Mouse (Mus musculus): ENCODE data around the gene Ggta1. TPM values are rescaled to one million over a fixed set of nuclear protein-coding genes. Genes with fewer than 3 reads are reported as not detected.

The Ggta1 gene
- polyA plus RNA-seq, 1 experiment from 2014 or later: 16.2 TPM

DNA sequence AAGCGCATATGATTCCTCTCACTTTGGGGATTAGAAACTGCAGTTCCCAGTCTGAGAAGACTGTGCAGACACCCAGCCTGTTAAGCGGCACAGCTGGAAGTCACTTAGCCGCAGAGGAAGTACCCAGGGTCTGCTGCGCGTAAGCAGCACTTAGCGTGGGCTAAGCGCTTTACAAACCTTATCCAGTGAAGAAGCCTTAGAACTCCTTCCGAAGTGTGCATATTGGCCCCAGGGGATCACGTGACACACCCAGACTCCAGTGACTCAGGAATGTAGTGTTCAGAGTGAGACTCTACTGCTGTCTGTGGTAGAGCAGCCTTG, 44.1 kb upstream of the Ggta1 start:
- WGBS: 72% methylated on average over 9 of the region's 9 CpGs

DNA sequence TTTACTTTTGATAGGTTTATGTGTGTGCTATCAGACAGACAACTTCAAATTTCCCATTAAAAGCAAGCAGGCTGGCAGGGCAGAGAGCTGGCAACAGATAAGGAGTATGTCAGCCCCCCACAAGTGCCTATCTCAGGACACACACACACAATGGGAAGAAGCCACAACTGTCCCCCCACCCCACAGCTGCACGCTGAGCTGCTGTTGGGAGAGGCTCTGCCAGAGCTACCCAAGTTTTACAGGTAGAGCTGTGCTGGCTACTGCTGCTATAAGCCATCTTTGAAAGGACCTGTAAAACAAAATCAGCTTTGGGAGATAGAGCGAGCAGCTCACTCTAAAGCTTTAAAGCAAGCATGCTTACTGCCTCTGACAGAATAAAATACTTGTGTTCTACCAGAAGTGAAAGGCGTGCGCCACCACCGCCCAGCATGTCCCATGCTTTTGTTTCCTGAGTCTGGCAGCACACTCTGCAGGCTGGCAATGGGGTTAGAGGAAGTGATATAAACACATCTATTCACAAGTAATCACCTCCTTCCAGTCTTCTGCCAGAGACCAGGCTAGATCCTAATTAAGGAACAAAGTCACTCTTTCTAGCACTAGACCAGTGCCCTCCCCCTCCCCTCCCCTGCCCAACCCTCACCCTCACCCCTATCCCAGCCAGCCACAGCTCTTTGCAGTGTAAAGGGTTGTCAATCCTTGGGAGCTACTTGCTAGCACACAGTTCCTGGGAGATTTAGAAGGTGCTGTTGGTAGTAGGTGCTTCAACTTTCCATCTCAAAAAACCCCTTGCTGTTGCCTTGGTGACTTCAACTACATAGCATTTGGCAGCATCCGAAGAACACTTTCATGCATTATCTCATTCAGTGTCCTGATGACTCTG, 43.5 kb upstream of the Ggta1 start:
- H3K27me3 ChIP-seq (ENCODE audit: insufficient read depth, low read length): no peaks in the 10 kb centered on the region
- WGBS: 80% methylated on average over 6 of the region's 6 CpGs
- no peak for ATAC-seq (replicated peaks; ENCODE audit: low FRiP score, low read depth)
- no peaks in the 10 kb centered on the region for H3K9me3 ChIP-seq (replicated peaks; ENCODE audit: low read length)
- peaks cover 32% of the 10 kb centered on the region for H3K4me1 ChIP-seq (replicated peaks; ENCODE audit: insufficient read depth, low read length)
- TF ChIP-seq CTCF (IDR thresholded peaks at IDR 0.05; ENCODE audit: low read depth): no peak
- no peak overlapping the region for H3K9ac ChIP-seq (ENCODE audit: low read depth, low read length)
- H3K27ac ChIP-seq: no peak overlapping the region
- H3K4me2 ChIP-seq (ENCODE audit: low read length): no peak overlapping the region
- no peaks in the 10 kb centered on the region for H3K36me3 ChIP-seq (ENCODE audit: insufficient read depth, low read length)
- no peak for DNase-seq (ENCODE audit: low spot score)
- no peak overlapping the region for H3K4me3 ChIP-seq (replicated peaks; ENCODE audit: low read depth, low read length)

More for the DNA sequence above, 44.1 kb upstream of the Ggta1 start:
- Histone ChIP-seq H3K27ac (no peak overlapping the region), H3K4me2 (ENCODE audit: low read length) (no peak overlapping the region), H3K4me1 (replicated peaks; ENCODE audit: insufficient read depth, low read length) (peaks cover 32% of the 10 kb centered on the region), H3K36me3 (ENCODE audit: insufficient read depth, low read length) (no peaks in the 10 kb centered on the region), H3K9me3 (replicated peaks; ENCODE audit: low read length) (no peaks in the 10 kb centered on the region), H3K9ac (ENCODE audit: low read depth, low read length) (no peak overlapping the region), H3K27me3 (ENCODE audit: insufficient read depth, low read length) (no peaks in the 10 kb centered on the region), H3K4me3 (replicated peaks; ENCODE audit: low read depth, low read length) (no peak overlapping the region)
- DNase-seq (ENCODE audit: low spot score) (no peak), ATAC-seq (replicated peaks; ENCODE audit: low FRiP score, low read depth) (no peak)
- TF ChIP-seq CTCF (IDR thresholded peaks at IDR 0.05; ENCODE audit: low read depth): no peak

DNA sequence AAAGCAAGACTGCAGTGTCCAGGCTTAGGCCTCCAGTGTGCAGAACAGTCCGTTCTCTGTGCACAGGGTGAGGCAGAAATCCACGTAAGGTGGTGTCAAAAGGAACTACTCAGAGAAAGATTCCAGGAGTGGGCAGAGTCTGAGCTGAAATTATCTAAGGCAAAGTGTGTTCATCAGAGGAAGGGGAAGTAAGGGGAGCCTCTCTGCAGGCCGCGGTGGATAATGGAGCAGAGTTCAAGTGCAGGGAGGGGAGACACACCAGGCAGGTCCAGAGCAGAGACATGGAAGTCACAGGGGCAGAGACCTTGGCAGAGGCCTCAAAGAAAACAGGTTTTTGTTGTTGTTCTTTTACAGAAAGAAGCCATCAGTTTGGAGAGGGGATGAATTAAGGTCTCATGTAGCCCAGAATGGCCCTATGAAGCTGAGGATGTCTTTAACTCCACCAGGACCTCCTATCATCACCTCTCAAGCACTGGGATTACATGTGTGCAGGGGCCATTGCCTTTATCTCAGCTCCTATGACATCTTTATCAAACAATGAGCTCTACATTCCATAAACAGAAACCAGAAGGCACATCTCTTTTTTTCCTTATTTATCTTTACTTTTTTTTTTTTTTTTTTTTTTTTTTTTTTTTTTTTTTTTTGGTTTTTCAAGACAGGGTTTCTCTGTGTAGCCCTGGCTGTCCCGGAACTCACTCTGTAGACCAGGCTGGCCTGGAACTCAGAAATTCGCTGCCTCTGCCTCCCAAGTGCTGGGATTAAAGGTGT, 42.7 kb upstream of the Ggta1 start:
- H3K9me3 ChIP-seq (replicated peaks; ENCODE audit: low read length): no peaks in the 10 kb centered on the region
- no peak overlapping the region for H3K4me3 ChIP-seq (replicated peaks; ENCODE audit: low read depth, low read length)
- WGBS: 72% methylated on average over 6 of the region's 6 CpGs
- no peak overlapping the region for H3K9ac ChIP-seq (ENCODE audit: low read depth, low read length)
- no peak for TF ChIP-seq CTCF (IDR thresholded peaks at IDR 0.05; ENCODE audit: low read depth)
- no peak overlapping the region for H3K27ac ChIP-seq
- ATAC-seq (replicated peaks; ENCODE audit: low FRiP score, low read depth): no peak
- no peak for DNase-seq (ENCODE audit: low spot score)
- no peaks in the 10 kb centered on the region for H3K36me3 ChIP-seq (ENCODE audit: insufficient read depth, low read length)
- H3K27me3 ChIP-seq (ENCODE audit: insufficient read depth, low read length): no peaks in the 10 kb centered on the region
- peaks cover 32% of the 10 kb centered on the region for H3K4me1 ChIP-seq (replicated peaks; ENCODE audit: insufficient read depth, low read length)
- H3K4me2 ChIP-seq (ENCODE audit: low read length): no peak overlapping the region

DNA sequence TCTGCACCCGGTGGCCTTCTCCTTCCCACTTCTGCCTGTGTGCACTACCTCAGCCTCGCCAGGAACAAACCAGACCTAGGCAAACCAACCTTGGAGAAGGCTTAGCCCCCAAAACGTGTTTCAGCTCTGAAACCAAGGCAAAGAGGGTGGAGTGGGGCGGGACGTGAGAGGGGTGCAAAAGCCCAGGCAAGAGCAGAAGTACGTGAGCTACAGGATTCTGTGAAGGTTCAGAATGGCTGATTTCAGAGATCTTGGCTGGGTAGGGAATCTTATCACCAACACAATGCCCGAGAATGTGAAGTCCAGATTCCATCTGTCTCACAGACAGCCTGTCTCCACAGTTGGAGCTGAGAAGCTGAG, 41.4 kb upstream of the Ggta1 start:
- Histone ChIP-seq H3K4me1 (replicated peaks; ENCODE audit: insufficient read depth, low read length) (peaks cover 26% of the 10 kb centered on the region), H3K4me3 (replicated peaks; ENCODE audit: low read depth, low read length) (no peak overlapping the region), H3K27ac (0 out of 2 replicates have a peak overlapping the region, but pooled peaks have one; percentile 20), H3K4me2 (ENCODE audit: low read length) (no peak overlapping the region), H3K36me3 (ENCODE audit: insufficient read depth, low read length) (no peaks in the 10 kb centered on the region), H3K9ac (ENCODE audit: low read depth, low read length) (no peak overlapping the region), H3K9me3 (replicated peaks; ENCODE audit: low read length) (no peaks in the 10 kb centered on the region), H3K27me3 (ENCODE audit: insufficient read depth, low read length) (no peaks in the 10 kb centered on the region)
- TF ChIP-seq CTCF (IDR thresholded peaks at IDR 0.05; ENCODE audit: low read depth): no peak
- 56% methylated on average over 7 of the region's 7 CpGs for WGBS
- no peak for DNase-seq (ENCODE audit: low spot score)
- no peak for ATAC-seq (replicated peaks; ENCODE audit: low FRiP score, low read depth)

DNA sequence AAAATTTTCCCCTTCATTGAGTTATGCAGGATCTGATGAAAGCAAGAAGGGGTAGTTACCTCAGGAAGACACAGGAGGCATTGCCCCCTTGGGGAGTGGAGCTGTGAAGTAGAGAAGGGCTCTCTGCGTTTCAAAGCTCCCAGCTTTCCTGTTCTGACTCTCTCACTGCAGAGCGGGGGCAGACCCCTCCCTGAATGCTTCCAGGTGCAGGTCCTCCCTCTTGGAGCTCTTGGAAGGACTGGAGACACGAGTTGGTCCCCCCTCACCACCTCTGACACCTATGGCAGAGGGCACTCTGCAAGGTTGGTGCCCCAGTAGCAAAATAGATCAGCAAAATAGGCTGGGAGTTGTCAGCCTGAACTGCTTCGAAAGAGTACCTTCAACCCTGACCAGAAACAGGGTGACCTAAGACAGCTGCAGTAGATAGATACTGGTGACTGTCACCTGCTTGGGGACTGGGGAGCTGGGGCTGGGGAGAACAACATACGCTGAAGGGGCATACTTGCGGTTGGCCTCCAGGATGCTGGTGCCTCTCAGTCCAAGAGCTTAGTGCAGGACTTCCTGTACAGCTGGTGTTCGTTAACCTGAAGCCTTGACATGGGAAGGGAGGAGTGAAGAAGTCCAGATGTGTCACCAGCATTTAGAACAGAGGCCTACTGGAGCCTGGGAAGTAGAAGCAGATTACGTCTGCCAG, 40.8 kb upstream of the Ggta1 start:
- Histone ChIP-seq H3K9me3 (replicated peaks; ENCODE audit: low read length) (no peaks in the 10 kb centered on the region), H3K4me1 (replicated peaks; ENCODE audit: insufficient read depth, low read length) (peaks cover 22% of the 10 kb centered on the region), H3K4me3 (replicated peaks; ENCODE audit: low read depth, low read length) (no peak overlapping the region), H3K4me2 (ENCODE audit: low read length) (no peak overlapping the region), H3K27me3 (ENCODE audit: insufficient read depth, low read length) (no peaks in the 10 kb centered on the region), H3K9ac (ENCODE audit: low read depth, low read length) (no peak overlapping the region), H3K36me3 (ENCODE audit: insufficient read depth, low read length) (no peaks in the 10 kb centered on the region), H3K27ac (peak overlapping the region; percentile 72)
- WGBS: 25% methylated on average over 8 of the region's 8 CpGs
- no peak for TF ChIP-seq CTCF (IDR thresholded peaks at IDR 0.05; ENCODE audit: low read depth)
- DNase-seq (ENCODE audit: low spot score) (peak; percentile 78), ATAC-seq (replicated peaks; ENCODE audit: low FRiP score, low read depth) (no peak)
